Mouse (Mus musculus) Muller cell, postnatal 12 days (primary cell): Measurements from ENCODE around the gene Gpr18.

Experiments
- DNase-seq: peaks from one replicate; pipeline ENCODE4 v3.0.0-alpha.2; 2015; ENCODE audit errors: inconsistent ontology term

Gpr18 gene

GRCm38 (mm10) chr14:121922731-121923130 lies 7.2 kb upstream of the Gpr18 start:
- DNase-seq, result peak; percentile 11

- no peak for DNase-seq
These were observed 6.4 kb upstream of the Gpr18 start for GRCm38 (mm10) chr14:121922016-121922415.

- peak; percentile 50 for DNase-seq
These were observed 5.0 kb upstream of the Gpr18 start for GRCm38 (mm10) chr14:121920511-121921124.

- DNase-seq, result no peak
These were observed 4.2 kb upstream of the Gpr18 start for GRCm38 (mm10) chr14:121919752-121920151.

- no peak for DNase-seq
These were observed 2.7 kb upstream of the Gpr18 start for GRCm38 (mm10) chr14:121918266-121918665.

GRCm38 (mm10) chr14:121916311-121917094 lies 922 bp upstream of the Gpr18 start:
- no peak for DNase-seq

GRCm38 (mm10) chr14:121915143-121915542 lies 438 bp downstream of the Gpr18 start:
- DNase-seq, result no peak

GRCm38 (mm10) chr14:121912501-121912900 lies 3.1 kb downstream of the Gpr18 start:
- no peak for DNase-seq

GRCm38 (mm10) chr14:121909868-121910267 lies 5.7 kb downstream of the Gpr18 start:
- DNase-seq, result no peak

GRCm38 (mm10) chr14:121906992-121907681 lies 8.4 kb downstream of the Gpr18 start:
- no peak for DNase-seq

- no peak for DNase-seq
These were observed 9.1 kb downstream of the Gpr18 start for GRCm38 (mm10) chr14:121906341-121906991.

GRCm38 (mm10) chr14:121904754-121905153 lies 10.8 kb downstream of the Gpr18 start:
- DNase-seq, result no peak

- DNase-seq, result no peak
These were observed 12.2 kb downstream of the Gpr18 start for GRCm38 (mm10) chr14:121903381-121903876.

- DNase-seq, result no peak
These were observed 14.1 kb downstream of the Gpr18 start for GRCm38 (mm10) chr14:121901511-121901910.

- DNase-seq, result no peak
These were observed 16.5 kb downstream of the Gpr18 start for GRCm38 (mm10) chr14:121899071-121899470.

- no peak for DNase-seq
These were observed 17.1 kb downstream of the Gpr18 start for GRCm38 (mm10) chr14:121898509-121898908.

GRCm38 (mm10) chr14:121897773-121898172 lies 17.8 kb downstream of the Gpr18 start:
- no peak for DNase-seq

GRCm38 (mm10) chr14:121896126-121897090 lies 19.2 kb downstream of the Gpr18 start:
- no peak for DNase-seq

GRCm38 (mm10) chr14:121895316-121895715 lies 20.3 kb downstream of the Gpr18 start:
- no peak for DNase-seq

GRCm38 (mm10) chr14:121894511-121895135 lies 21.0 kb downstream of the Gpr18 start:
- DNase-seq, result no peak
